39 mouse cellular contexts compared by ENCODE assay signal in genomic region chr3:30620132-30620531, GRCm38 (mm10). TPM values are rescaled to one million over a fixed set of nuclear protein-coding genes. Genes with fewer than 3 reads are reported as not detected.
DNase-seq lines count a peak whose midpoint lies in the region; ATAC-seq and TF ChIP-seq lines count a peak whose summit lies in the region.
"Had no signal": no experiment of that assay in that cellular context is flagged by ENCODE, and none has a peak within 500 bp of the region (broad histone marks: within the 10 kb centered on the region; RNA-seq: fewer than 3 reads in every experiment).

No protein-coding gene starts in this region.

- no peak overlapping the region for H3K4me2 ChIP-seq in hindbrain, postnatal 0 days (ENCODE audit: low read depth, low read length)
- H3K4me2 ChIP-seq in forebrain, embryonic 13.5 days, result no peak overlapping the region
- H3K4me2 ChIP-seq: heart, embryonic 11.5 days; hindbrain, embryonic 14.5 days; kidney, embryonic 15.5 days; limb, embryonic 15.5 days; liver, embryonic 13.5 days had no signal

- no peak overlapping the region for H3K27ac ChIP-seq in hindbrain, postnatal 0 days
- H3K27ac ChIP-seq in forebrain, embryonic 13.5 days, result no peak overlapping the region
- H3K27ac ChIP-seq: hindbrain, embryonic 14.5 days; kidney, embryonic 15.5 days; left cerebral cortex, adult 2 months; limb, embryonic 10.5 days; limb, embryonic 15.5 days; liver, embryonic 13.5 days; macrophage; midbrain, embryonic 10.5 days had no signal

- peaks cover 57% of the 10 kb centered on the region for H3K4me1 ChIP-seq in E14TG2a.4 (replicated peaks; ENCODE audit: low read depth, low read length)
- no peaks in the 10 kb centered on the region for H3K4me1 ChIP-seq in hindbrain, postnatal 0 days (ENCODE audit: insufficient read depth, low read length)
- H3K4me1 ChIP-seq in forebrain, embryonic 13.5 days, result no peaks in the 10 kb centered on the region
- H3K4me1 ChIP-seq: kidney, embryonic 15.5 days; limb, embryonic 10.5 days; limb, embryonic 15.5 days; midbrain, embryonic 10.5 days had no signal

- peaks cover 74% of the 10 kb centered on the region for H3K36me3 ChIP-seq in E14TG2a.4 (ENCODE audit: insufficient read depth, low read length)
- H3K36me3 ChIP-seq in hindbrain, postnatal 0 days (ENCODE audit: insufficient read depth, low read length), result peaks cover 27% of the 10 kb centered on the region
- peaks cover 45% of the 10 kb centered on the region for H3K36me3 ChIP-seq in forebrain, embryonic 13.5 days (ENCODE audit: poor library complexity, severe bottlenecking)

- peak overlapping the region; percentile 5; the same call in 1 of the 2 replicates for H3K4me3 ChIP-seq in E14TG2a.4 (replicated peaks; ENCODE audit: low read length)
- no peak overlapping the region for H3K4me3 ChIP-seq in hindbrain, postnatal 0 days (ENCODE audit: low read length)
- no peak overlapping the region for H3K4me3 ChIP-seq in forebrain, embryonic 13.5 days
- H3K4me3 ChIP-seq: kidney, embryonic 15.5 days; left cerebral cortex, adult 2 months; limb, embryonic 10.5 days; limb, embryonic 15.5 days; liver, embryonic 13.5 days; midbrain, embryonic 10.5 days had no signal

- DNase-seq in A20 (ENCODE audit: low read depth, low spot score) (peak; percentile 65), MEL-GATA-1-ER (ENCODE audit: extremely low read depth, low read depth) (peak; percentile 25)
- DNase-seq in hindbrain, postnatal 0 days (ENCODE audit: low spot score), result no peak
- no peak for DNase-seq in embryo, embryonic 10 days (ENCODE audit: low spot score)
- DNase-seq in left cerebral cortex, postnatal 14 days (ENCODE audit: low spot score in 2 of 2), result no peak
- DNase-seq: adrenal gland, postnatal 36 days; cerebellum, adult 18-20 months; cerebellum, postnatal 14 days; gastrocnemius, postnatal 14 days; heart, adult 11 months; heart, postnatal 4 days; kidney, adult 11 months; kidney, postnatal 25 days; liver, embryonic 13.5 days; lung, adult 18-20 months; right cerebral cortex, adult 18-20 months; thymus, adult 2 months; thymus, postnatal 4 days had no signal

- no peak for TF ChIP-seq CTCF in E14TG2a.4 (conservative IDR thresholded peaks at IDR 0.05; ENCODE audit: low read length)
- TF ChIP-seq CTCF in hindbrain, postnatal 0 days (IDR thresholded peaks at IDR 0.05; ENCODE audit: low read depth), result no peak

- H3K9me3 ChIP-seq in E14TG2a.4 (ENCODE audit: low read length), result no peaks in the 10 kb centered on the region
- no peaks in the 10 kb centered on the region for H3K9me3 ChIP-seq in hindbrain, postnatal 0 days (ENCODE audit: low read length)
- no peaks in the 10 kb centered on the region for H3K9me3 ChIP-seq in forebrain, embryonic 13.5 days (replicated peaks)
- H3K9me3 ChIP-seq: G1E; kidney, embryonic 15.5 days; limb, embryonic 10.5 days; limb, embryonic 15.5 days; liver, embryonic 13.5 days; midbrain, embryonic 10.5 days had no signal

- WGBS in hindbrain, postnatal 0 days, result 92% methylated on average over 8 of the region's 8 CpGs
- WGBS in forebrain, embryonic 13.5 days, result 94% methylated on average over 8 of the region's 8 CpGs

- peak; percentile 57 for ATAC-seq in megakaryocyte, adult 5-6 weeks (ENCODE audit: poor library complexity, severe bottlenecking)
- no peak for ATAC-seq in hindbrain, postnatal 0 days
- no peak for ATAC-seq in forebrain, embryonic 13.5 days
- ATAC-seq: forebrain, embryonic 14.5 days; inflammation-experienced regulatory T-cells, adult 6 months; lung, postnatal 0 days; midbrain, embryonic 16.5 days had no signal

- intact Hi-C loops in left cerebral cortex, postnatal 14 days (cut with DNase I), result no loop called here

- H3K9ac ChIP-seq in hindbrain, postnatal 0 days (replicated peaks; ENCODE audit: low read length), result no peak overlapping the region
- no peak overlapping the region for H3K9ac ChIP-seq in forebrain, embryonic 13.5 days
- H3K9ac ChIP-seq: hindbrain, embryonic 14.5 days; kidney, embryonic 15.5 days; limb, embryonic 15.5 days; liver, embryonic 13.5 days had no signal

- no peaks in the 10 kb centered on the region for H3K27me3 ChIP-seq in E14TG2a.4 (ENCODE audit: insufficient read depth, low read length)
- H3K27me3 ChIP-seq in hindbrain, postnatal 0 days (ENCODE audit: insufficient read depth, low read length), result no peaks in the 10 kb centered on the region
- H3K27me3 ChIP-seq in forebrain, embryonic 13.5 days, result no peaks in the 10 kb centered on the region
- H3K27me3 ChIP-seq: kidney, embryonic 15.5 days; limb, embryonic 15.5 days; liver, embryonic 13.5 days had no signal

RNA-seq across cellular contexts. Expression of gene Mynn, which starts 18.3 kb away (rescaled TPM):
- 16.1 and 18.7 TPM in 2 replicates for total RNA-seq in megakaryocyte, adult 5-6 weeks (2015)
- total RNA-seq in megakaryocyte, adult 5-6 weeks (2017), result 28.2 and 28.4 TPM in 2 replicates
- total RNA-seq in hindbrain, postnatal 0 days (2014; rRNA removed), result 16.6 and 18.5 TPM in 2 replicates
- 18.5 and 19.4 TPM in 2 replicates for polyA plus RNA-seq in hindbrain, postnatal 0 days (2015; fragmentation: Nextera tagmentation; extraction: Ambion mirVana)
- polyA plus RNA-seq in forebrain, embryonic 13.5 days (2015; fragmentation: Nextera tagmentation; extraction: Ambion mirVana), result 34.1 and 38.4 TPM in 2 replicates
- 10 to 100 TPM; 15.5 to 17.3 TPM for total RNA-seq in left cerebral cortex, postnatal 14 days (2021)

RNA-seq across cellular contexts. Expression of gene Actrt3, which starts 20.4 kb away (rescaled TPM):
- total RNA-seq in megakaryocyte, adult 5-6 weeks (2015), result 0.21 TPM in 1 of 2 replicates, not detected in the other
- not detected in 2 replicates for total RNA-seq in megakaryocyte, adult 5-6 weeks (2017)
- 0.18 and 0.42 TPM in 2 replicates for total RNA-seq in hindbrain, postnatal 0 days (2014; rRNA removed)
- 0.56 and 0.89 TPM in 2 replicates for polyA plus RNA-seq in hindbrain, postnatal 0 days (2015; fragmentation: Nextera tagmentation; extraction: Ambion mirVana)
- 0.08 and 0.14 TPM in 2 replicates for polyA plus RNA-seq in forebrain, embryonic 13.5 days (2015; fragmentation: Nextera tagmentation; extraction: Ambion mirVana)
- total RNA-seq in left cerebral cortex, postnatal 14 days (2021), result under 1 TPM; 0.57 to 0.72 TPM
- total RNA-seq: adrenal gland, adult 18-20 months; adrenal gland, postnatal 36 days; gastrocnemius, postnatal 14 days; heart, postnatal 4 days had no signal
- polyA plus RNA-seq: G1E; heart, embryonic 11.5 days; heart, embryonic 16.5 days; kidney, embryonic 15.5 days; limb, embryonic 15.5 days; liver, embryonic 13.5 days; lung, postnatal 0 days; macrophage; thymus, adult 2 months had no signal

RNA-seq across cellular contexts. Expression of gene Lrriq4, which starts 24.2 kb away (rescaled TPM):
- total RNA-seq in megakaryocyte, adult 5-6 weeks (2015), result 0.09 TPM in 1 of 2 replicates, not detected in the other
- not detected in 2 replicates for total RNA-seq in megakaryocyte, adult 5-6 weeks (2017)
- 0.37 TPM in 1 of 2 replicates, not detected in the other for total RNA-seq in hindbrain, postnatal 0 days (2014; rRNA removed)
- not detected in 2 replicates for polyA plus RNA-seq in hindbrain, postnatal 0 days (2015; fragmentation: Nextera tagmentation; extraction: Ambion mirVana)
- not detected in 2 replicates for polyA plus RNA-seq in forebrain, embryonic 13.5 days (2015; fragmentation: Nextera tagmentation; extraction: Ambion mirVana)
- total RNA-seq in left cerebral cortex, postnatal 14 days (2021), result not detected
- total RNA-seq: adrenal gland, adult 18-20 months; adrenal gland, postnatal 36 days; gastrocnemius, postnatal 14 days; heart, postnatal 4 days; layer of hippocampus, adult 18-20 months; layer of hippocampus, postnatal 10 days; left cerebral cortex, adult 2 months had no signal
- polyA plus RNA-seq: embryonic facial prominence, embryonic 11.5 days; forebrain, embryonic 14.5 days; G1E; heart, embryonic 16.5 days; hindbrain, embryonic 14.5 days; inflammation-experienced regulatory T-cells, adult 6 months; kidney, embryonic 15.5 days; limb, embryonic 10.5 days; limb, embryonic 15.5 days; liver, embryonic 13.5 days; lung, postnatal 0 days; macrophage; midbrain, embryonic 10.5 days; midbrain, embryonic 16.5 days; thymus, adult 2 months had no signal

RNA-seq across cellular contexts. Expression of gene Lrrc34, which starts 27.5 kb away (rescaled TPM):
- total RNA-seq in megakaryocyte, adult 5-6 weeks (2015), result not detected in 2 replicates
- total RNA-seq in megakaryocyte, adult 5-6 weeks (2017), result 0.08 and 0.26 TPM in 2 replicates
- 1.2 and 1.5 TPM in 2 replicates for total RNA-seq in hindbrain, postnatal 0 days (2014; rRNA removed)
- polyA plus RNA-seq in hindbrain, postnatal 0 days (2015; fragmentation: Nextera tagmentation; extraction: Ambion mirVana), result 1.4 and 1.7 TPM in 2 replicates
- polyA plus RNA-seq in forebrain, embryonic 13.5 days (2015; fragmentation: Nextera tagmentation; extraction: Ambion mirVana), result 1.0 and 1.5 TPM in 2 replicates
- under 1 TPM in 1 of 2 experiments, not detected in 1; 0.18 TPM for total RNA-seq in left cerebral cortex, postnatal 14 days (2021)
- total RNA-seq: adrenal gland, adult 18-20 months; G1E; gastrocnemius, postnatal 14 days; heart, postnatal 4 days; left cerebral cortex, adult 2 months had no signal
- polyA plus RNA-seq: G1E, macrophage had no signal

Comparison
In these comparisons a context has a peak if more than half of its experiments do, and no peak if none do; other contexts are left out.
1. DNase-seq: peak in A20 (single experiment) and MEL-GATA-1-ER (single experiment); none in hindbrain, postnatal 0 days (single experiment), embryo, embryonic 10 days (single experiment) and left cerebral cortex, postnatal 14 days (0 of 2).